Mouse (Mus musculus) limb, embryonic 14.5 days (tissue): Measurements from ENCODE around the gene Ipo8. TPM values are rescaled to one million over a fixed set of nuclear protein-coding genes. Genes with fewer than 3 reads are reported as not detected.

ENCODE experiments used
- ATAC-seq: fragments of 200-750 bp; cut with Nextera tagmentation; 2 replicates; pipeline ENCODE4 v1.8.0; 2017; ENCODE audit warnings: low read depth, moderate number of reproducible peaks, moderate TSS enrichment; ENCODE audit not compliant: low FRiP score
- DNase-seq: peaks from one replicate; pipeline ENCODE4 v3.0.0-alpha.2; 2015; ENCODE audit warnings: low spot score
- H3K27ac ChIP-seq: fragments of 300-500 bp; sonication (generic); replicated peaks from 2 replicates; pipeline ENCODE4 v1.5.1; 2014; ENCODE audit warnings: low read depth, mild to moderate bottlenecking, low read length, moderate library complexity, mixed read lengths
- H3K27me3 ChIP-seq: fragments of 300-500 bp; sonication (generic); 2 replicates; pipeline ENCODE4 v1.6.1; 2014; ENCODE audit warnings: low read length, mixed read lengths; ENCODE audit not compliant: control insufficient read depth, insufficient read depth
- H3K36me3 ChIP-seq: fragments of 300-500 bp; sonication (generic); 2 replicates; pipeline ENCODE4 v1.6.1; 2014; ENCODE audit warnings: mild to moderate bottlenecking, low read length, moderate library complexity, mixed read lengths; ENCODE audit not compliant: control insufficient read depth, insufficient read depth
- H3K4me1 ChIP-seq: fragments of 300-500 bp; sonication (generic); 2 replicates; pipeline ENCODE4 v1.6.1; 2014; ENCODE audit warnings: antibody characterized with exemption, low read length, mixed read lengths; ENCODE audit not compliant: control insufficient read depth, insufficient read depth
- H3K4me2 ChIP-seq: fragments of 300-500 bp; sonication (generic); replicated peaks from 2 replicates; pipeline ENCODE4 v1.6.1; 2014; ENCODE audit warnings: low read depth, mild to moderate bottlenecking, low read length, moderate library complexity; ENCODE audit not compliant: severe bottlenecking
- H3K4me3 ChIP-seq: fragments of 300-500 bp; sonication (generic); replicated peaks from 2 replicates; pipeline ENCODE4 v1.5.1; 2014; ENCODE audit warnings: low read length
- H3K9ac ChIP-seq: fragments of 300-500 bp; sonication (generic); 2 replicates; pipeline ENCODE4 v1.6.1; 2014; ENCODE audit warnings: mild to moderate bottlenecking, low read depth, low read length, moderate library complexity; ENCODE audit not compliant: severe bottlenecking
- H3K9me3 ChIP-seq: fragments of 300-500 bp; sonication (generic); 2 replicates; pipeline ENCODE4 v1.6.1; 2016; ENCODE audit warnings: low read length; ENCODE audit not compliant: control insufficient read depth
- POLR2A ChIP-seq: fragments of 200-500 bp; IDR thresholded peaks from 2 replicates; pipeline ENCODE4 v1.8.0; 2012; ENCODE audit warnings: inconsistent platforms, mild to moderate bottlenecking, moderate library complexity, borderline replicate concordance; ENCODE audit not compliant: insufficient read depth, insufficient read length; ENCODE audit errors: extremely low read depth
- WGBS: fragments of 180-500 bp; shearing (Covaris S2); extraction: QIAGEN DNeasy Blood & Tissue Kit; methylation state at CpG from one replicate; pipeline ENCODE4 v1.1.7; 2014; 5-methylcytosine and 5-hydroxymethylcytosine counted together
- polyA plus RNA-seq, 2 experiments: library from polyadenylated mRNA; depleted of rRNA in 1 of 2; stranded (reverse) in 1 of 2; unstranded in 1 of 2; fragments of >200 nt; fragmentation: Nextera tagmentation in 1 of 2; extraction: Ambion mirVana in 1 of 2; gene quantifications; 2 replicates each; pipeline versions ENCODE4 v1.2.1 to v1.2.3; 2012 to 2014

Gene Ipo8
- polyA plus RNA-seq, 2 experiments, result 16.8 to 17.3 TPM

- WGBS, result 48% methylated on average over 8 of the region's 8 CpGs
- no peak for DNase-seq
- ATAC-seq, result peak; percentile 62; the same call in 1 of the 2 replicates
Measured at GRCm38 (mm10) chr6:148740521-148741226, 90.6 kb downstream of the Ipo8 start.

DNA sequence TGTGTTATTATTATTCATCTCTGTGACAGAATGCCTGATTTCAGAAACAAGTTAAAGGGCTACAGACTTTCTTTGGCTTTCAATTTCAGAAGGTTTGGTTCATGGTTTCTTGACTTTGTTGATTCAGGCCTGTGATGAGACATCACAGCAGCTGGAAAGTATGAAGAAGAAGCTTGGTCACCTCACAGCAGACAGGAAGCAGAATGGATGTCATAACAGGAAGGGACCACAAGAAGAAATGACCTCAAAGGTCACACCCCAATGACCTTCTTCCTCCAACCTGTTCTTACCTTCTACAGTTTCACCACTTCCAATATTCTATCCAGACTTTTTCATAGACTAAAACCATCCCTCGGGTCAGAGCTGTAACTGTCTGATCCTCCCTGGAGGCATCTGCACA, 94.9 kb downstream of the Ipo8 start:
- ATAC-seq (no peak), DNase-seq (no peak)
- no peak for TF ChIP-seq POLR2A
- Histone ChIP-seq H3K9me3 (no peaks in the 10 kb centered on the region), H3K4me3 (no peak overlapping the region), H3K4me1 (peaks cover 8% of the 10 kb centered on the region; the same call in 1 of the 2 replicates), H3K27me3 (no peaks in the 10 kb centered on the region), H3K4me2 (no peak overlapping the region), H3K27ac (no peak overlapping the region), H3K36me3 (no peaks in the 10 kb centered on the region), H3K9ac (no peak overlapping the region)
- 88% methylated on average over 1 of the region's 1 CpGs for WGBS

More at GRCm38 (mm10) chr6:148740521-148741226, 90.6 kb downstream of the Ipo8 start:
- Histone ChIP-seq H3K27me3 (no peaks in the 10 kb centered on the region), H3K9ac (no peak overlapping the region), H3K4me1 (peaks cover 14% of the 10 kb centered on the region), H3K9me3 (no peaks in the 10 kb centered on the region), H3K4me3 (no peak overlapping the region), H3K36me3 (no peaks in the 10 kb centered on the region), H3K4me2 (no peak overlapping the region), H3K27ac (no peak overlapping the region)
- TF ChIP-seq POLR2A, result no peak

GRCm38 (mm10) chr6:148734012-148734411, 97.3 kb downstream of the Ipo8 start:
- no peak overlapping the region for H3K9ac ChIP-seq
- 95% methylated on average over 19 of the region's 20 CpGs for WGBS

GRCm38 (mm10) chr6:148732920-148733319, 98.3 kb downstream of the Ipo8 start:
- H3K27ac ChIP-seq, result no peak overlapping the region
- H3K27me3 ChIP-seq, result no peaks in the 10 kb centered on the region
- DNase-seq (no peak), ATAC-seq (no peak)
- no peaks in the 10 kb centered on the region for H3K9me3 ChIP-seq
- no peak overlapping the region for H3K4me2 ChIP-seq
- no peak for TF ChIP-seq POLR2A
- no peak overlapping the region for H3K9ac ChIP-seq
- no peaks in the 10 kb centered on the region for H3K36me3 ChIP-seq
- 43% methylated on average over 1 of the region's 1 CpGs for WGBS
- H3K4me3 ChIP-seq, result no peak overlapping the region
- H3K4me1 ChIP-seq, result no peaks in the 10 kb centered on the region; the same call in 1 of the 2 replicates

More at GRCm38 (mm10) chr6:148734012-148734411, 97.3 kb downstream of the Ipo8 start:
- no peak for DNase-seq
- no peak overlapping the region for H3K4me2 ChIP-seq
- H3K9me3 ChIP-seq, result no peaks in the 10 kb centered on the region
- no peak overlapping the region for H3K4me3 ChIP-seq
- TF ChIP-seq POLR2A, result no peak
- H3K36me3 ChIP-seq, result no peaks in the 10 kb centered on the region
- no peak for ATAC-seq
- H3K4me1 ChIP-seq, result no peaks in the 10 kb centered on the region
- no peak overlapping the region for H3K27ac ChIP-seq
- H3K27me3 ChIP-seq, result no peaks in the 10 kb centered on the region

DNA sequence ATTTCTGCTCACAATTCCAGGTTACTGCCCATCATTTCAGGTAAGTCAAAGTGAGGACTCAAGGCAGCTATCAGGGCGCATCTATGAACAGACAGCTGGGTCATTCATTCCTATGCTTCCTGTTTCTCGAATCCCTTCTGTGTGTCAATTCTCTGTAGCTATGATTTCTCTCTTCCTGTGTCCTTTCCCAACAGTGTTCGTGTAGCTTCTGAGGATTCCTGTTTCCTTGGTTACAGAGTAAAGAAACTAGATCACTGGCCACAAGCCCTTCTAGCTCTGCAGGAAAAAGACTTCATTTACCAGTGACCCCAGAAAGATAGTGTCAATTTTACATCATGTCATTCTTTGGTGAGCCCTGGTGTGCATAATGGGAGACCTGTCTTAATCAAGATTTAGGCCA, 102.7 kb downstream of the Ipo8 start:
- Histone ChIP-seq H3K4me3 (no peak overlapping the region), H3K9me3 (no peaks in the 10 kb centered on the region), H3K36me3 (no peaks in the 10 kb centered on the region), H3K9ac (no peak overlapping the region), H3K27ac (no peak overlapping the region), H3K27me3 (no peaks in the 10 kb centered on the region), H3K4me1 (no peaks in the 10 kb centered on the region; the same call in 1 of the 2 replicates), H3K4me2 (no peak overlapping the region)
- no peak for TF ChIP-seq POLR2A
- no peak for ATAC-seq
- 59% methylated on average over 3 of the region's 3 CpGs for WGBS
- DNase-seq, result no peak
